Mouse (Mus musculus) cerebellum, postnatal 14 days (tissue): ENCODE data around the gene 0610012G03Rik.
A peak's percentile ranks its signal among the peaks of the same experiment; 100 is the strongest.
"Not testable (repeated sequence)": the region's sequence is repeated elsewhere in the genome, so short reads cannot be mapped to it uniquely, and the experiment has no call there.

Experiments
- DNase-seq, 2 experiments: peaks; one replicate each; pipeline ENCODE4 v3.0.0; 2021; ENCODE audit warnings: mixed read lengths in 2 of 2

The 0610012G03Rik gene

DNA sequence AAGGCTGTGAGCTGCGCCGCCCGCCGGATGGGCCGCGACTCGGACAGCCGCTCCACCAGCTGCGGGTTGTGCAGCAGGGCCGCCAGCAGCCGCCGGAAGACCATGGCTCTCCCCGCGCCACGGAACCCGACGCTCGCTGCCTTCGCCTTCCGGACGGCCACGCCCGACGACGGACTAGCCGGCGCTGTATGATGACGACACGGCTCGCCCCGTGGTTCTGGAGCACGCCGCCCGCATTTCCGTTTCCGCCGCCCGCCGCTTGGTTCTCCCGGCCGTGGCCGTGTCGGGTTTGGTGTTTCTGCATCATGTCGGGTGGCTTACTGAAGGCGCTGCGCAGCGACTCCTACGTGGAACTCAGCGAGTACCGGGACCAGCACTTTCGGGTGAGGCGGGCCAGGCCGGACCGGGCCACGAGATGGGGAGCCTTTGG, at the start of gene 0610012G03Rik, which contains the start of gene Ncbp2:
Gene 0610012G03Rik, minus strand, starts transcription at position 150 of the 430 bp plus-strand sequence.
Gene Ncbp2, plus strand, starts transcription at position 169 of the 430 bp plus-strand sequence.
- DNase-seq = peak; percentile 98 to 99

DNA sequence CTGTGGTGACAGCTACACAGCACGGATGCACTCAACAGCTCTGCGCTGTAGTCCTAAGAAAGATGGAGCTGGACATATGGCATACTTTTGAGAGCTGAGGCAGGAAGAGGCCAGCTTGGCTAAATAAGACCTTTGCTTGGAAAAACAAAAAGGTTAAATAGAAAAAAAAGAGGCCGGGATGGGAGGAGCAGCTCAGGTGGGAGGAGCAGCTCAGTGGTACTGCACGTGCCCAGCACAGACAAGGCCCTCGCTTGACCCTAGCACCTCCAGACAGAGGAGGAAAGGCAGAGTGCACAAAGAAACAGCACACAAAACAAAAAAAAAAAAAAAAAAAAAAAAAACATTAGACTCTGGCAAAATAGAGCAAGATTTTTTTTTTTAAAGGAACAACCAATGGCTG, 48.1 kb upstream of the 0610012G03Rik start:
- DNase-seq = no peak

DNA sequence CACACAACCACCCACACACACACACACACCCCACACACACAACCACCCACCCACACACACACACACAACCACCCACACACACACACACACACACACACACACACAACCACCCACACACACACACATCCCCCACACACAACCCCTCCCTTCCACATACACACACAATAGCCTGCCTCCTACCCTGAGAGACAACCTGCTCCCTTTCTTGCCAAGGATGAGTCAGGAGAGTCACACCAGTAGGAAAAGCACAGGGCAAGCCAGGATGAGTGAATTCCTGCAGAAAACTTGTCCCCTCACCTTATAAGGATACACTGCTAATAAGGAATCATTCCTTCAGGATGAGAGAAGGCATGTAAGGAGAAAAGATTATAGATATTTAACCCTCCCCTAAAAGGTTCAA, 45.7 kb upstream of the 0610012G03Rik start:
- DNase-seq = no peak

DNA sequence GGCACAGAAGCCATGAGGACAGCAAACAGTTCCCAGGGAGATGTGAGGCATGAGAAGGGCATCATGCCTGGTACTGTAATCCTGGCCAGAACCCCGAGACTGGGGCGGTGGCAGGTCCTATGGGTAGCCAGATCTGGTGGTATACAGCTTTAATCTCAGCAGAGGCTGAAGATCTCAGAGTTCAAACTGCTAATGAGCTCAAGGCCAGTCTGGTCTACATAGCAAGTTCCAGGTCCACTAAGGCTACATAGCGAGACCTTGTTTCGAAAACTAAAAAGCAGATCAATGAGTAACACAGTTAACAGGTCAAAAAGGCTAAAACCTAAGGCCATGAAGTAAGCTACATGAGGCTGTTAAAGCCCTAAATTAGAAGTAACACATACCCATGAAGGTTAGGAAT, 44.9 kb upstream of the 0610012G03Rik start:
- DNase-seq = no peak

DNA sequence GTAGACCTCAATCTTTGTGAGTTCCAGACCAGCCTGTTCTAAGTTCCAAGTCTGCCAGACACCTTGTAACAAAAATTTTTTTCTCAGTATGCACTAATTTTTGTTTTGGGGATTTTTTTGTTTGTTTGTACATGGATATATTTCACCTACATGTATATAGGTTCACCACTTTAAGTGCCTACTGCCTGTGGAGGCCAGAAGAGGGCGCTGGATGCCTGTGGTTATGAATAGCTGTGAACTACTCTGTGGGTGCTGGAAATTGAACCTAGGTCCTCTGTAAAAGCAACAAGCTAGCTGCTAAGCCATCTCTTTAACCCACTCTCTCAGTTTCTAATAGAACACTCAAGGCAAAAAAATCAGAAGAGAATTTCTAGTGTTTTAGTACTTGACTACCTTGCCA, 43.7 kb upstream of the 0610012G03Rik start:
- DNase-seq = no peak

DNA sequence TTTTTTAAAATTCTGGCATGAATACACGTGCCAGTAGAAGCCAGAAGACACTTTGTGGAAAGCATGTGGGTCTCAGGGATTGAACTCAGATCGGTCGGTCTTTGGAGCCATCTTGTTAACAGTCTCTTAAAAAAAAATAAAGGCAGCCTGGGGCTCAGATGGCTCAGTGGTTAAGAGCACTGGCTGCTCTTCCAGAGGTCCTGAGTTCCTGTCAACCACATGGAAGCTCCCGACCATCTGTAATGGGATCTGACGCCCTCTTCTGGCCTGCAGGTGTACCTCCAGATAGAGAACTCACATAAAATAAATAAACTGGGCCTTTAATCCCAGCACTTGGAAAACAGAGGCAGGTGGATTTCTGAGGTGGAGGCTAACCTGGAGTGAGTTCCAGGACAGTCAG, 32.7 kb upstream of the 0610012G03Rik start:
- DNase-seq = no peak

DNA sequence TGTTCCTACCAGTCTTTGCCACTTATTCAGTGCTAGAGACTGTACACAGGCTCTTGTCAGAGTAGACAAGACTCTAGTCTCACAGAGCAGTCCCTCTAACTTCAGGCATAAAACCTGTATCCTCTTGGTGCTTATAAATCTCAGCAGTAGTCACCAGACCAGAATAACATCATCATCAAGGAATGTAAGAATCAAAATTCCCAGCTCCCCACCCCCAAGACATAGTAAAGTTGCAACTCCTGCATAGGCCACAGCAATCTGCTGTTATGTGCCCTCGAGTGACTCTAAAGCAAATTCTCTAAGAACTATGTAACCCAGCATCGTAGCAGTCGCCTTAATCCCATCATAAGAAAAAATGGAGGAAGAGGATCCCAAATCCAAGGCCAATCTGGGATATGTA, 31.2 kb upstream of the 0610012G03Rik start:
- no peak for DNase-seq

DNA sequence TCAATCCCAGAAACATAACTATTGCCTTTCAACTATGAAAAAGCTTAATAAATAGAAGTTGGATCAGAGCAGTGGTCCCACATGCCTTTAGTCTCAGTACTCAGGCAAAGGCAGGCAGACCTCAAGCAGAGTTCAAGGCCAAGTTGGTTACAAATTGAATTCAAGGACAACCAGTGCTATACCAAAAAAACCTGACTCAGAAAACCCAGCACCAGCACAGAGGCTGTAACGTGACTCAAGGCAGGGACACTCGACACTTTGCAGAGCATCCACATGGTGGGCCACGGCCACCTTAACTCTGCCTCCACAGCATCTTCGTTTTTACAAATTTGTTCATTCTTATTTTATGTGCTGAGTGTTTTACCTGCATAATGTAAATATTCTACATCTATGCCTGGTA, 27.0 kb upstream of the 0610012G03Rik start:
- no peak for DNase-seq

DNA sequence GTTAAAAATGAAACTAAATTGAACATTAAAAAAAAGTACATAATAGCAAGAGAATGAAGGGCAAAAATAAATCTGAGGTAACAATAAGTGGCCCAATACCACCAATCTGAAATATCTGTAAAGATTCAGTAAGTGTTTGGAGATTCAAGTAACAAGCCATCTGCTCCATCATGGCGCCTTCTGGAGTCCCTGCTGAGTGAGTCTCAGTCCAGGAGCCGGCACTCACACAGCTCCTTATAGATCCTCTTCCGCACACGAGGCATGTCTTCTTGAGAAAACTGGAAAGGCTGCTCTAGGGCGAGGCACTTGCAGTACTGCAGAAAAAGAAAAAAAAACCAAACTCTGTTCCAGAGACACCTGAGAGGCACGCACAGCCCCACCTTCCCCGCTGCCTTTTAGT, 14.9 kb upstream of the 0610012G03Rik start:
- DNase-seq = no peak

DNA sequence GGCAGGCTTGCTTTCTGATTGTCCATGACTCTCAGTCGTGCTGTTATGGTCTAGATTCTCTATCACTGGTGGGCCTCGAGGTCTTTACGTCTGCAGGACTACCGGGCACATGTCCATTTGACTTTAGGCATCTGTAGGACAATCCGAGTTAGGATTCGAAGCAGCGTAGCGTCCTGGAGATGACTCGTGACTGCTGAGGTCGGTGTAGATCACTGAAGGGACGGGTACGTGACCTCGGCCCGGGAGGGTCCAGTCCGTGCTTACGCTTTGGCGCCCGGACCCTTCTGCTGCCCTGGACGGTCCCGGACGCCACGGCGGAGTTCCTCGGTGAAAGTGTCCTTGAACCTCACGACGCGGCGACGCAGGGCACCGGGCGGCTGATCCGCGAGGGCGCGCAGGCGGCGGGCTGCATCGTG, 385 bp downstream of the 0610012G03Rik start:
- DNase-seq = no peak

DNA sequence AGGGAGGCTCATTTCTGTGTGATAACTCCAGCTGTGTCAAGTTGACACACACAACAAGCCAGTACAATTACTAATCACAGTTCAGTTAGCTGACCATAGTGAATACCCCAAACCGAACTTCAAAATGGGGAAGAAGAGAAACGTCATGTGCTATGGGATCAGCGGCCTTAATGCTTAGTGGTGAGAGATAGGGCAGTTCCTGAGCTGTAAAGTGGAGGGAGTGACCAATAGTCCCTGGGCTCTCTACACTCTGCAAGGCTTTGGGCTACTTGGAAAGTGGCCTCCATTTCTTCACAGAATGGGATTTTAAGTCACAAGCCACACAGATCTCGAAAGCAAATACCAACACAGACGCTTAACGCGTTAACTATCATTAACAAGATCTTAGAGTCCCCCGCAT, 961 bp downstream of the 0610012G03Rik start:
- DNase-seq = no peak

DNA sequence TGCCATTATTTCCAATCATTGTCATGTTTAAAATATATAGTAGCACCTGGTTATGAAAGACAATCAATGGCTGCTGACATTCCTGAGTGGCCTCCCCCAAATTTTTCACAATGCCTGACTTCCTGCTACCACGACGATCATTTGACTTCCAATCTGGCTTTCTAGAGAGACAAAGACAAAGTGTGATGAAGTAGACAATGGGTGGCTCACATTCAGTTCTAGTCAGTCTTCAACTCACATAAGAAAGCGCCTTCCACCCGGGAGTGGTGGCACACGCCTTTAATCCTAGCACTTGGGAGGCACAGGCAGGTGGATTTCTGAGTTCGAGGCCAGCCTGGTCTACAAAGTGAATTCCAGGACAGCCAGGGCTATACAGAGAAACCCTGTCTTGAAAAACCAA, 2.3 kb downstream of the 0610012G03Rik start:
- DNase-seq = not testable (repeated sequence)

DNA sequence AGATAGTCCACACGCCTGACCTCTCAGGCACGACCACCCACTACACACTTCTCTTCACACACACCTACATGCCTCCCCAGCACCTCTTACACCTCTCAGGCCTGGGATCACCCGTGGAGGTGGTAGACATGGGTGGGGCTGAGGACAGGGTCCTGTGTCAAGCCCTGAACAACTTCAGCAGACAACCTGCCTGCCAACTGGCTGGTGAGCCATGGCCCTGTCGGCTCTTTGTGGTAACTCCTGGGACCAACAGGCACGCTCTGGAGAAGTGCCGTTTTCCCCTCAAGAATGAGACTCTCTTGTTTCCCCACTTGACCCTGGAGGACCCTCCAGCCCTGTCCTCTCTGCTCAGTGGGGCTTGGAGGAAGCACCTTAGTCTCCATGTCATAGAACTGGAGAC, 2.9 kb downstream of the 0610012G03Rik start:
- no peak for DNase-seq

DNA sequence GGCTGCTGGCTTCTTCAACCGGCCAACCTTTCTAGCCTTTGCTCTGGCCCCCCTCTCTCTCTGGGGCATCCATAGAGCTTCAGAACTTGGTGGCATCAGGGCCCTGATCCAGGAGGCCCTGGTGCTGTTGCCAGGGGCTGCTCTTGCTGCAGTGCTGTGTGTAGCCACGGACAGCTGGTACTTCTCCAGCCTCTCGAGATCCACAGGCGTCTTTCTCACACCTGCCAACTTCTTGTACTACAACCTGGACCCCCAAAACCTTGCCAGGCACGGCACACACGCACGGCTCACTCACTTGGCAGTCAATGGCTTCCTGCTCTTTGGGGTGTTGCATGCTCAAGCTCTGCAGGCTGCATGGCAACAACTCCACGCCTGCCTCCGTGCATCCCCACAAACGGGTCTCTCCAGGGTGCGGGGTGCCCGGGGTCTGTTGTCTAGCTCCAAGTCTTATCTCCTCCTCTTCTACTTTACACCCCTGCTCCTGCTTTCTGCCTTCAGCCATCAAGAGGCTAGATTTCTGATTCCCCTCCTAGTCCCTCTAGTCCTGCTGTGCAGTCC, 3.5 kb downstream of the 0610012G03Rik start:
- peak; percentile 55 to 59 for DNase-seq

DNA sequence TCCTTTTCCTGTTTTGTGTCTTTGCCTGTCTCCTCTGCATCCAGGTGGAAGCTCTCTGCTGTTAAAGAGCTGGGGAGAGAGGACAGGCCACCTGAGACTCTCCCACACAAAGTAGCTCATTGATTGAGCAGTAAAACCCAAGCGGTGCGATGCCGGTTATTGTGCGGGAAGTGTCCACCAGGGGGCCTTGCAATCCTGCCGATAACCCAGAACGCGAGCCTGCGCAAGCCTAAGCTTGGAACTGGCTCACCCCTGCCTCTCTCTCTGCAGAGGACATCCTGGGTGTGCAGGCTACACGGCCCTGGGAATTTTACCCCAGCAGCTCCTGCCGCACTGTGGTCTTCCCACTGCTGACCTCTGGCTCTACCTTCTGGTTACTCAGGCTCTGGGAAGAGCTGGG, 4.3 kb downstream of the 0610012G03Rik start:
- DNase-seq = peak; percentile 86 to 91

DNA sequence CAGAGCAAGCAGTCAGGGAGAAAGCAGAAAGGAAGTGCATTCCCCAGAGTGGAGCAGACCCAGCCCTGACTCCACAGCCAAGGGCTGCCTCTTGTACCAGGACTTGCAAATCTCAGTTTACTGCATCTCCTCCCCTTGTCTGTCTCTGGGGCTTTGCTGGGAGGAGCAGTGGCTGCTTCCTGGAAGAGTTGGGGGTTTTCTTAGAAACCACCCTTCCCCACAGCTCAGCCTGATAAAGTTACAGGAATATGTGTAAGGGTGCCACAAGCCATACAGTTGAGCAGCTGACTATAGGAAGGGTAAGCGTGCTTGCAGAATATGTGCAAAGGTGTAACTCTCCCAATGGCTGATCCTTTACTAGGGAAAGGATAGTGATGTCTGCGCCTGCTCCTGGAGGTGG, 7.7 kb downstream of the 0610012G03Rik start:
- no peak for DNase-seq

DNA sequence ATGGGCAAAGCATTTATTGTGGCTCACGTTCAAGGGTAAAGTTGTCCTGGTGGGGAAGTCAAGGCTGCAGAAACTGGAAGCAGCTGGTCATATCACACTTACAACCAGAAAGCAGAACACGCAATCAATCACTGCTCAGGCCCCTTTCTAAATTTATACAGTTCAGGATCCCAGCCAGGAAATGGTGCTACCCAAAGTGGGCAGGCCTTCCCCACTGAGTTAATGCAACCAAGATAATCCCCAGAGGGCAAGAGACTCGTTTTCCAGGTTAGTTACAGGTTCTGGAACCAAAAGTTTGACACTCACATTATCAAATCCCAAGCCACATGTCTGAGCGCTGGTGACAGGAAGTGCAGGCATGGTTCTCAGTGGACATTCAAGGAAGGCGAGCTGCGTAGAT, 9.4 kb downstream of the 0610012G03Rik start:
- no peak for DNase-seq

DNA sequence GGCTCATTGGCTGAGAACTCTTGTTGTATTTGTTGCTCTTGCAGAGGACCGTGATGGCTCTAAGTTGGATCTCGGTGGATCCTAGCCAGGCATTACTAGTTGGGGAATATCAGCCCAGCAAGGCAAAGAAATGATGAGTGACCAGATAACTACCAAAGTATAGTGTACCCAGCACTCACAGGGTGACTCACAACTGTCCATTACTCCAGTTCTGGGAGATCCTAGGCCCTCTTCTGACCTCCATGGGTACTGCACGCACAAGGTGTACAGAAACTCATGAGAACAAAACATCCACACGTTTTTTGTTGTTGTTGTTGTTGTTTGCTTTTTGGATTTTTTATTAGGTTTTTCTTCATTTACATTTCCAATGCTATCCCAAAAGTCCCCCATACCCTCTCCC, 11.7 kb downstream of the 0610012G03Rik start:
- DNase-seq = no peak

DNA sequence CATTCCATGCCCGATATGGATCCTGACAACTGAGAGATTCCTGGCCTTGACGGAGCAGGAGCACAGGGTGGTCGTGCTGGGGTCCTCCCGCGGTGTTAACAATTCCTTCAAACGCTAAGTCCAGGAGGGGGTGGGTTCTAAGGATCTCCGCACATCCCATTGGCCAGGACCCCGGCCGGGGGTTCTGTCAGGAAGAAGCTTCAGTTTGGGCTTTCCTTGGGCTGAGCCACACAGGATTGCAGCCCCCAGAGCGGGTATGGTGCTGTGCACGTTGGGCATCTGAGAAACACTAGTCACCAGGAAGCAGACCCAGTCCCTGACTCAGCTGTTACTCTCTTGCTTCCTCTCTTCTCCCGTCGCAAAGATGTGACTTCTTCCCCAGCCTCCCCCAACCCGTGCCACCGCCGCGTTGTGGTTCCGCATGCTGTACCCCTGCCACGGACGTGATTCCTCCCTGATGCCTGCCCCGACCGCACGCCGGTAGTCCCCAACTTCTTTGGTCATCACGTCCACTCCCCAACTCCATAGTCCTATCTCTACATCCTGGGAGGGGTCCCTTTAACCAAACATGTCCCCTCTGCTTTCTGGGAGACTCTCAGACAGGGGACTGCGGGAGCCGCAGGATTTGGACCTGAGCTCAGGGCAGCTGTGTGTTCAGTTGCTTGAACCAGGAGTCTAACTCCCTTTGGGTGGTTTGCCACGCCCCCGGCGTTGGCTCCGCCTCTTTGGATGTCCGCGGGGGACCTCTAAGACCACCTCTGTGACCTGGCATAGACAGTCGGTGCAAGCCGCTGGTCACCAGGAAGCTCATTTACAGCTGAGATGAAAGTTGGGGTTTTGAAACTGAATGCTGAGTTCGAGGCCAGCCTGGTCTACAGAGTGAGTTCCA, 13.0 kb downstream of the 0610012G03Rik start:
- DNase-seq = peak; percentile 40 to 41

DNA sequence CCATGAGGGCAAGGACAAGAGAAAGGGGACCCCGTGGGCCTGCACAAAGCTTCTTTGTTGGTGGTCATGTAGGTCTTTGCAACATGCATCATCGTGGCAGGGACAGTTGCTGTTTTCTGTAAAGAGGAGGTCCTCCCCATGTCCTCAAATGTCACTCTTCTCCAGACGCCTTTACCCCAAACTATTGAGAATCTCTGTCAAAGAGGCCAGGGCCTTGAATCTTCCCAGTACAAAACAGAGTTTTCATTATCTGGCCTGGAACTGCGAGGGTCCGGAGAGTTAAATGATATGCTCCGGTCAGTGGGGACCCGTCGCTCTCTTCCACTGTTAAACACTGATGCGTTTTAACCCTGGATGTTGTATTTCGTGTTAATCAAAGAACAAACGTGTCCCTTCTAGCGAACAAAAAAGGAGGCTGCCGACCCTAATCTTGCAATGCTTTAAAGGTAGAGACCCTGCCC, 13.7 kb downstream of the 0610012G03Rik start:
- peak in 1 of 2 experiments; percentile 27 for DNase-seq

DNA sequence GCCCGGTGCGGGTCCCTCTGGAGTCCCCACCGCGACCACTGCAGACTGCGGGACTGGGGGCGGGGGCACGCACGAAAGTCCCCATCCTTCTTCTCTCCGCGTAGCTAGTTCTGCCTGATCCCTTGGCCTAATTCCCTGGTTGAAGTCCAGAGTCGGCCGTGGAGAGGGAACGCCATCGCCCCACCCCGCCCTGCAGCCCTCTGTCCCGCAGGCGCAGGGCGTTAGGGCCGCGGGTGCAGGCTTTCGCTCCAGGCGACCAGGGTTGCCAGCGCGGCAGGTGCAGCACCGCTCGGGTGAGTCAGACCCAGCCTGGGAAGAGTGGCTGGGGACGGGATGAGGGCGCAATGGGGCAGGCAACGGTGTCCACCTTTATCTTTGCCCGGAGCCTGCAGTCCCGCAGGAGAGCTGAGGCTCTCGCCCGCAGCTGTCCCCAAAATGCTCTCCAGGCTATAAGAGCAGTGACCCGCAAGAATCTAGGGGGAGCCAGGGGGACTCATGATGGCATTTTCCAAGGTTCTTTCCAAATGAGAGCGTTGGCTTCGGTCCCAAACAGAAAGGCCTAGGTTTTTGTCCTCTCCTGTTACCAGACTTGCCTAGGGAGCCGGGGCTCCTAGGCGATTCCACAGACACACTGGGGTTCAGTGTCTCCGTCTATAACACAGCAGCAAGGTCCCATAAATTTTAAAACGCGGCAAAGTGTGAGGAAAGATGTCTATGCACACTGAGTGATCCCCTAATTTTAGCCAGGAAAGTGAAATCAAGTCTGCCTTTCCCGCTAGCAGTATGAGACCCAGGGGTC, 14.3 kb downstream of the 0610012G03Rik start, which contains the start of gene Pigz:
Gene Pigz, plus strand, starts transcription at position 101 of the 799 bp plus-strand sequence.
- peak; percentile 82 to 83 for DNase-seq

DNA sequence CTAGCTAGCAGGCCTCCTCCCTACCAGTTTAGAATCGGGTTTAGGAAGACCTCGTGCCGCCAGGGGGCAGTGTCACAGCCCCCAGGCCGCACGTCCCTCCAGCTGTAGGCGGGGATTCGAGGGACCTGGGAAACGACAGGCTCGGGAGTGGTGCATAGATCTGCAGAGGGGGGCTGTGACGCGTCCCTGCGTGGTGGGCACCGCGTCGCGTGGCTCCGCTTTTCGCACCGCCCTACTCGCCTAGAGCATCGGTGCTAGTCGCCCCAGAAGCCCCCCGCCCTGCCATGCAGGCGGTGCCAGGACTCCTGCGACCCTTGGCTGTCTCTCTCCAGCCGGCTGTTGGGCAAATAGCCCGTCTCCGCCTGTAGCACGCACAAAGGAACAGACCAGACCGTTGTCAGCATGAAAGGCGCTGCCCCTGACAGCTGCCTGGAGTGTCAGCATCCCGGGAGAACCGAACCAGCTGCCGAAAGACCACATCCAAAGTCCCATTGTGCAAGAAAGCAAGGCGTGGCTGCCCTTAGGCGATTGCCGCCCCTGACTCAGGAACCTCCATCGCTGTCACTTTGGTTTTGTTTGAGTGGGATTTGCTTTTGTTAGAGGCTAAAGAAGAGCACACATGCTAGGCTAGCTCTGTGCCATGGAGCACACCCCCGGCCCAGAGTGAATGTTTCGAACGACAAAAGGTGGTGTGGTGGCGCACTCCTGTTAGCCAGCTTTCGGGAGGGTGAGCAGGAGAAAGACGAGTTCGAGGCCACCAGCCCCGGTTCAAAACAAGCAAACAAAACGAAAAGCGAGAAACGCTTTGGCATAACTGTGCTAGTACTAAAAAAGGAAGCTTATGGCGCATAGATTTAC, 15.2 kb downstream of the 0610012G03Rik start:
- DNase-seq = peak; percentile 95
